Mouse (Mus musculus) T-cell, adult 2 months (primary cell): ENCODE results near the gene Ap1m1.

Source experiments
- DNase-seq: peaks from one replicate; pipeline ENCODE4 v3.0.0; 2022; ENCODE audit warnings: low spot score

Ap1m1 gene

DNA sequence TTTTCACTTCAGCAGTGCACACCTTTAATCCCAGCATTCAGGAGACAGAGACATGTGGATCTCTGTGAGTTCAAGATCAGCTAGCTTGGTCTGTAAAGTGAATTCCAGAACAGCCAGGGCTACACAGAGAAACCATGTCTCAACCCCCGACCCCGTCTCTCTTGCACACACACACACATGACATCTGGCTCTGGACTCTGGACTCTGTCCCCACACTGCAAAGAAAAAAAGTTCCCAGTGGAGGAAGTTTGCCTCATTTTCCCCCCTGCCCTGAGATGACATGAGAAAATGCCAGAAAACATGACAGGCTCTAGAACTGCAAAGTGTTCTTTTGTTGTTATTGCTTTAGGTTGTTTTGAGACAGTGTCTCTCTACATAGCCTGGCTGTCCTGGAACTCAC, 20.0 kb downstream of the Ap1m1 start:
- no peak for DNase-seq

DNA sequence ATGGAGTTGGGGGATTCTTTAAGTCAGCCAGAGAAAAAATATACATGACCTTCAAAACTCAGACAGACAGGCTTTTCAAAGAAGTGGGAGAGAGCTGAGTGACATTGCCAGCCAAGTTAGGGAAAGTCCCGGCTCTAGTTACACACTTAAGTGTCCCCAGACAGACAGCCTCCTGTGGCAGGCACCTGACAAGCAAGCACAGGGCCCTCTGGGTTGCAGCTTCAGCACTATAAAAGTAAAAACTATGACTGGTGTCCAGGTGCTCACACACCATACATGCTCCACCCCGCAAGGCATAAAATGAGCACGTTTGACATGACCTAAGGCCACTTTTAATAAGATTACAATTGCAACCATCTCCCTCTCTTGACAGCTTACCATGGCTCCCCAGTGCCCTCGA, 20.8 kb downstream of the Ap1m1 start:
- no peak for DNase-seq

DNA sequence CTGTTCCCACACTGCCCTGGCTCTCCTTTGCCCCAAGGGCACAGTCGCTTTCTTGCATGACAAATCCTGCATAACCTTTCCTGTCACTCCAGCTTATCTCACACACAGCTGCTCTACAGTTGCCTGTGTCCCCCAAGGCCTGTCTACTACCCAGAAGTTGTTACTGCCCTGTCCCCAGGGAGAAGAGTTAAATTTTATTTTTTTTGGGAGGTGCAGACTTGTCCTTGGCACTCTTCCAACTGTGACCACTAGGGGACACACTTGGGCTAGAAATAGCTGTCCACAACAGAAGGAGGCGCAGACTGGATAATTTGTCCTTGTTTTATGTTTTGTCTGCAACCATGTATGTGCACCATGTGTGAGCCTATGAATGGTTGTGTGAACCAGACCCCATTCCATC, 21.2 kb downstream of the Ap1m1 start:
- DNase-seq, result peak; percentile 78

- DNase-seq, result no peak
Observed at GRCm38 (mm10) chr8:72261431-72261830, 21.6 kb downstream of the Ap1m1 start.

GRCm38 (mm10) chr8:72261872-72262271, 22.1 kb downstream of the Ap1m1 start:
- no peak for DNase-seq

GRCm38 (mm10) chr8:72262756-72263155, 22.9 kb downstream of the Ap1m1 start:
- DNase-seq, result no peak

DNA sequence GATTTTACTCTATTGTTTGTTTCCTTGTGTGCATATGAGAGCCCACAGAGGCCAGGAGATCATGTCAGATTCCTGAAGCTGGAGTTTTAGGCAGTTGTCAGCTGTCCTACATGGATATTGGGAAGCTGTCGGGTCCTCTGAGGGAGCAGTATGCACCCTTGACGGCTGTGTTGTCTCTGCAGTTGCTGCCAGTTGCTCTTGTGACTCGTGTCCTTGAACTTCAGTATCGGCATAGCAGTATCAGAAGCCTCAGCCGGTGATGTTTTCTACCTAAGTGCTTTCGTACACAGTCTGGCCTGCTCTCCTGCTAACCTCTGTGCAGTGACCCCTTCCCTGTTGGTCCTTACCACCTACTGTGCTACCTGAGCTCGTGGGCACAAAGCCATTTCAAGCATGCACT, 23.6 kb downstream of the Ap1m1 start:
- no peak for DNase-seq

DNA sequence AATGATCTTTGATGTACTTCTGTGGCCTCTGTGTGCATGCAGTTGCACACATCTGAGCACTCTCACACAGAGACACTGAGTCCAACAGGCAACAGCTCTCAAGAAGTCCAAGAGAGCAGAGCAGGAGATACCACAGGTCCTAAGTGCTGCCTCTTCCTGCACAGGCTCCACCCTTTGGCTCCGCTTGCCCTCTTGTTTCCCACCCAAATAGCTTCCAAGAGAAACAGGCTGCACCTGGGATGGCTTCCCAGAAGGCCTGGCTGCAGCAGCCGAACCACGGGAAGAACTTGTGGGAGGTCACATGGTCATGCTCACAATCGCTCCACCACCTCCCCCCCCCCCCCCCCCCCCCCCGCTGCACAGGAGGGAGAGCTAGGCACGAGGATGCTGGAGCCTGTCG, 25.5 kb downstream of the Ap1m1 start:
- no peak for DNase-seq

- no peak for DNase-seq
Observed at GRCm38 (mm10) chr8:72266671-72267070, 26.9 kb downstream of the Ap1m1 start.

GRCm38 (mm10) chr8:72267106-72267505, 27.3 kb downstream of the Ap1m1 start:
- DNase-seq, result no peak

GRCm38 (mm10) chr8:72268356-72268755, 28.5 kb downstream of the Ap1m1 start:
- no peak for DNase-seq

GRCm38 (mm10) chr8:72270606-72271005, 30.8 kb downstream of the Ap1m1 start:
- DNase-seq, result no peak

GRCm38 (mm10) chr8:72271051-72271660, 31.3 kb downstream of the Ap1m1 start:
- no peak for DNase-seq

GRCm38 (mm10) chr8:72271691-72272090, 31.9 kb downstream of the Ap1m1 start:
- DNase-seq, result no peak

- peak; percentile 86 for DNase-seq
Observed at GRCm38 (mm10) chr8:72272361-72272760, 32.5 kb downstream of the Ap1m1 start.

GRCm38 (mm10) chr8:72273111-72273770, 33.4 kb downstream of the Ap1m1 start:
- no peak for DNase-seq

DNA sequence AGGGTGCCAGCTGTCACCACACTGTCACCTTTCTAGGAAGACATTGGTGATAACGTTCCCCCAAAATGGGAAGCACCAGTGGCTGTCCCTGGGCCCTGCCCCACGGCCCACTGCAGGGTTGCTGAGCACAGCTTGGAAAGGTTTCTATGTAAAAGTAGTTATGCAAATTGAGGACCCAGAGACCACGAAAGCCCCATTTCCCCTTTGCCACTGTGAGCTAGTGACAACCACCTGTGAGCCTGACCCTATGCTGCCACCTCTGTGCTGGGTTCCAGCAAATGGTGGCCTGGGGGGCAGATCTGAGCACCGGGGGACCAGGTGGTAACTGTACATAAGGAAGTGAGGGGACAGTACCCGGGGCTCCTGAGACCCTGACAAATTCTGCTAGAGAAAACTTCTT, 34.0 kb downstream of the Ap1m1 start:
- DNase-seq, result no peak

- DNase-seq, result peak; percentile 73
Observed at GRCm38 (mm10) chr8:72277244-72277643, 37.4 kb downstream of the Ap1m1 start.

DNA sequence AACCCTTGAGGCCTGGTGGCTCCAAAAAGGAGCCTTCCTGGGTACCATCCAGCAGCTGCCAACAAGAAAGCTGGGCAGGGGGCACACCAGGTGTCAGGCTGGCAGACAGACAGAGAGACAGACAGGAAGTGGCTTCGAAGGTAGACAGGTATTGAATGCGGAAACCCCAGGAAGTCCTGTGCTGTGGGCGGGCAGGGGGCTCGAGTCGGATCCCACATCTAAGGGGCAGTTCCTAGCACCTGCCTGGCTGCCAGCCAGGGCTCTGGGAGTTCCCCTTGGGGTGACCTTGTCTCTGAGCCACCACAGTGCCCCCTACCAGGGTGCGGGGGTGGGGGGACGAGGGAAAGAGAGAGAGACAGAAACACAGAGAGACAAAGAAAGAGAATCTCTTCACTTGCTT, 39.3 kb downstream of the Ap1m1 start:
- peak; percentile 94 for DNase-seq

DNA sequence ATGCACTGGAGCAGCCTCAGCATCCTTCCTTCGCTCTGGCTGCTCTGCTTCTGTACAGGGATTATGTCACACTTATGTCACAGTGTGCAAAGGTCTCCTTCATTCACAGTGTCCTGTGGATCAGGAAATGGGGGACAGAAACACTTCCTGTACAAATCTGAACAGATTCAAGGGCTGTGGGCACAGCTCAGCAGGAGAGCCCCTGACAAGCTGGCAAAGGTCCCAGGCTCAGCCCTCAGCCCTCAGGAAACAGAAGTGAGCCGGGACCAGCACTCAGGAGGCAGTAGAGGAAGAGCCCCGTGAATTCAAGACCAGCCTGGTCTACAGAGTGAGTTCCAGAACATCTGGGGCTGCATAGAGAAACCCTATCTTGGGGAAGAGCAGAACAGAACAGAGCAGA, 41.8 kb downstream of the Ap1m1 start:
- no peak for DNase-seq

DNA sequence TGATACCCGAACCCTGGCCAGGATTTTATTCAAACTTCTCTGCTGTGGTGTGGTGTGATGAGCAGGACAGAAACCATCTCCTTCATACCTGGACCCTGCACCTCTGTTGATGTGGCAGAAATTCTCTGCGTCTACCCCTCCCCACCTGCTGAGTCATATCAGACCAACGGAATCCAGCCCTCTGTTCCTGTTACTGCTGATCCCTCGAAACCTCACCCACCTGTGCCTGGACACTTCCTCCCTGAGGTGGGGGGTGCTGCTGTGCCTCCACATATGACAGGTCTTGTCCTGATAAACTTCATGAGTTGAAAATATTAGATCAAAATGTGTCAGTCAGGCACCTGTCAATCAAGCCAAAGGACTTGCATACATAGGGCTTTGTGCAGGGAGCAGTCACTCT, 45.5 kb downstream of the Ap1m1 start:
- no peak for DNase-seq

DNA sequence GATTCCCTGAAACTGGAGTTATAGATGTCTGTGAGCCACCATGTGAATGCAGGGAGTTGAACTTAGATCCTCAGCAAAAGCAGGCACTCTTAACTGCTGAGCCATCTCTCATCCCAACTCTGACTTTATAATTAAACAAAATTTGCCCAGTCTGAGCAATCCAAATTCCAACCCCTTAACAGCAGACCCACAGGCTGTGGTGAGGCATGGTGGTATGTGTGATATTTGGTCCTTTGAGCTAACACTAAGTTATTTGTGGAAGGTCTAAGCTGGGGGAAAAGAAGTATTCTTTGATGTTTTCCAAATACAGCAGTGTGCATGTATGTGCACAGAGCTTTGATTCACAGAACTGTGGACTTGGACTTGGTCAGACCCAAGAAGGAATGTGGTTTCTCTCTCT, 49.2 kb downstream of the Ap1m1 start:
- DNase-seq, result no peak

- peak; percentile 70 for DNase-seq
Observed at GRCm38 (mm10) chr8:72291104-72291503, 51.3 kb downstream of the Ap1m1 start.

DNA sequence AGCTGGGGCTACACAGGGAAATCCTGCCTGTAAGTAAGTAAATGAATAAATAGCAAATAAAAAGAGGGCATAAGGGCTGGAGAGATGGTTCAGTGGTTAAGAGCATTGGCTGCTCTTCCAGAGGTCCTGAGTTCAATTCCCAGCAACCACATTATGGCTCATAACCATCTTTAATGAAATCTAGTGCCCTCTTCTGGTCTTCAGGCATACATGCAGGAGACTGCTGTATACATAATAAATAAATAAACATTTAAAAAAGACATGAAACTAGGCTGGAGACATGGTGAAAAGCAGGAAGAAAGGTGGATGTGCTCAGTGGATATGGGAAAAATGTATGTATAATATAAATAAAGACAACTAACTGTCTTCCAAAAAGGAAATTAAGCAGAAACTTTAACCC, 53.5 kb downstream of the Ap1m1 start:
- no peak for DNase-seq
